ENCODE assay signal across 13 mouse cellular contexts in genomic region chr12:26885083-26885482, GRCm38 (mm10).
DNase-seq lines count a peak whose midpoint lies in the region; ATAC-seq and TF ChIP-seq lines count a peak whose summit lies in the region.
"Had no signal": no experiment of that assay in that cellular context is flagged by ENCODE, and none has a peak within 500 bp of the region (broad histone marks: within the 10 kb centered on the region; RNA-seq: fewer than 3 reads in every experiment).

No protein-coding gene starts in this region.

- intact Hi-C loops in heart, postnatal 14 days (cut with DNase I): no loop called here

- TF ChIP-seq EP300 in lung, postnatal 0 days (IDR thresholded peaks at IDR 0.05): no peak

- DNase-seq in heart, adult 11 months: peak; percentile 42
- DNase-seq in heart, postnatal 14 days: no peak
- peak; percentile 37 for DNase-seq in mesoderm, embryonic 11.5 days (ENCODE audit: low read depth, low spot score)
- no peak for DNase-seq in frontal cortex, postnatal 36 days (ENCODE audit: low spot score in 2 of 2)
- no peak for DNase-seq in lung, postnatal 0 days (ENCODE audit: low spot score)
- DNase-seq in cerebellum, postnatal 4 days (ENCODE audit: low spot score in 2 of 2): no peak

- WGBS in forebrain, embryonic 15.5 days: 68% methylated on average over 3 of the region's 3 CpGs
- WGBS in neural tube, embryonic 13.5 days: 30% methylated on average over 3 of the region's 3 CpGs
- 84% methylated on average over 3 of the region's 3 CpGs for WGBS in lung, postnatal 0 days

- H3K9me3 ChIP-seq in forebrain, embryonic 15.5 days: no peaks in the 10 kb centered on the region
- no peaks in the 10 kb centered on the region for H3K9me3 ChIP-seq in neural tube, embryonic 13.5 days
- H3K9me3 ChIP-seq in lung, postnatal 0 days (ENCODE audit: low read length): no peaks in the 10 kb centered on the region
- H3K9me3 ChIP-seq: limb, embryonic 10.5 days; liver, embryonic 12.5 days; lung, embryonic 15.5 days had no signal

- H3K4me2 ChIP-seq in forebrain, embryonic 15.5 days (replicated peaks): no peak overlapping the region
- peak overlapping the region; percentile 27; the same call in 1 of the 2 replicates for H3K4me2 ChIP-seq in neural tube, embryonic 13.5 days
- H3K4me2 ChIP-seq in lung, postnatal 0 days (replicated peaks; ENCODE audit: low read depth, low read length): no peak overlapping the region
- H3K4me2 ChIP-seq: liver, embryonic 12.5 days; lung, embryonic 15.5 days had no signal

- no peak overlapping the region for H3K9ac ChIP-seq in forebrain, embryonic 15.5 days (replicated peaks)
- H3K9ac ChIP-seq in neural tube, embryonic 13.5 days: no peak overlapping the region
- no peak overlapping the region for H3K9ac ChIP-seq in lung, postnatal 0 days (replicated peaks; ENCODE audit: low read depth)
- H3K9ac ChIP-seq: liver, embryonic 12.5 days; lung, embryonic 15.5 days had no signal

- TF ChIP-seq CTCF in lung, postnatal 0 days (IDR thresholded peaks at IDR 0.05): no peak

- no peak for ATAC-seq in forebrain, embryonic 15.5 days (replicated peaks)
- ATAC-seq in neural tube, embryonic 13.5 days (ENCODE audit: low read depth): peak; percentile 60; the same call in 1 of the 2 replicates
- no peak for ATAC-seq in lung, postnatal 0 days
- ATAC-seq: activated CD4-positive, CD25-positive, alpha-beta regulatory T cell, adult 4 months; intestine, embryonic 16.5 days; liver, embryonic 12.5 days had no signal

- no peaks in the 10 kb centered on the region for H3K27me3 ChIP-seq in forebrain, embryonic 15.5 days
- H3K27me3 ChIP-seq in neural tube, embryonic 13.5 days: no peaks in the 10 kb centered on the region
- H3K27me3 ChIP-seq in lung, postnatal 0 days (replicated peaks; ENCODE audit: insufficient read depth, low read length): no peaks in the 10 kb centered on the region
- H3K27me3 ChIP-seq: liver, embryonic 12.5 days; lung, embryonic 15.5 days had no signal

- H3K4me3 ChIP-seq in forebrain, embryonic 15.5 days: no peak overlapping the region
- H3K4me3 ChIP-seq in neural tube, embryonic 13.5 days: no peak overlapping the region
- no peak overlapping the region for H3K4me3 ChIP-seq in lung, postnatal 0 days (ENCODE audit: low read depth, low read length)
- H3K4me3 ChIP-seq: limb, embryonic 10.5 days; liver, embryonic 12.5 days; lung, embryonic 15.5 days had no signal

- H3K36me3 ChIP-seq in forebrain, embryonic 15.5 days: no peaks in the 10 kb centered on the region
- H3K36me3 ChIP-seq in neural tube, embryonic 13.5 days: no peaks in the 10 kb centered on the region
- H3K36me3 ChIP-seq in lung, postnatal 0 days (ENCODE audit: insufficient read depth, low read length): no peaks in the 10 kb centered on the region
- H3K36me3 ChIP-seq: limb, embryonic 10.5 days; liver, embryonic 12.5 days; lung, embryonic 15.5 days had no signal

- peak overlapping the region; percentile 98 for H3K27ac ChIP-seq in forebrain, embryonic 15.5 days (replicated peaks)
- peak overlapping the region; percentile 93 for H3K27ac ChIP-seq in neural tube, embryonic 13.5 days (replicated peaks)
- no peak overlapping the region for H3K27ac ChIP-seq in lung, postnatal 0 days (ENCODE audit: low read length)
- H3K27ac ChIP-seq: liver, embryonic 12.5 days; lung, embryonic 15.5 days had no signal

- peaks cover 42% of the 10 kb centered on the region for H3K4me1 ChIP-seq in forebrain, embryonic 15.5 days
- H3K4me1 ChIP-seq in neural tube, embryonic 13.5 days (replicated peaks): peaks cover 61% of the 10 kb centered on the region
- no peaks in the 10 kb centered on the region for H3K4me1 ChIP-seq in lung, postnatal 0 days (ENCODE audit: insufficient read depth, low read depth, low read length)
- H3K4me1 ChIP-seq: liver, embryonic 12.5 days; lung, embryonic 15.5 days had no signal

Comparison
In these comparisons a context has a peak if more than half of its experiments do, and no peak if none do; other contexts are left out.
1. DNase-seq: peak in heart, adult 11 months (single experiment) and mesoderm, embryonic 11.5 days (single experiment); none in heart, postnatal 14 days (0 of 2), frontal cortex, postnatal 36 days (0 of 2), lung, postnatal 0 days (single experiment) and cerebellum, postnatal 4 days (0 of 2).